Mouse (Mus musculus) cerebellum, adult 9-10 months (tissue): ENCODE data around the gene Apobec2.

Experiments
- DNase-seq: peaks from one replicate; pipeline ENCODE4 v3.0.0; 2022

Apobec2 gene

GRCm38 (mm10) chr17:48407910-48408525, 24.7 kb downstream of the Apobec2 start:
- no peak for DNase-seq

DNA sequence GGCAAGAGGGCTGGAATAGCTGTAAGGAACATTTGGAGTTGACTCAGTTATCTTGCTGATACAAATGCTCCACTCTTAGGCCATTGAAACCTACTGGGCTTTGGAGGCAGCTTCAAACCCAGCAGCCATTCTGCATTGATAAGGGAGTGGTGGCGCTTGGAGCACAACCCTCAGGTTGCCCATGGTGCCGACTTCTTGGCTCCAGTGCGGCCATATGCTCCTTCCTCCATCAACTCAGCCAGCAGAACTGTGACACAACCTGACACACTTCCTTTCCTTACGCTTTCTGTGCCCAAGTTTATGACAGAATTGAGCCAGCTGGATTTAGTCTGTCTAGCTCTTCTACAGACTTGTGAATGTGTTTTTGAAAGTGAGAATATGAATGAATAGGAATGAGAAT, 25.6 kb downstream of the Apobec2 start:
- DNase-seq = peak; percentile 44

DNA sequence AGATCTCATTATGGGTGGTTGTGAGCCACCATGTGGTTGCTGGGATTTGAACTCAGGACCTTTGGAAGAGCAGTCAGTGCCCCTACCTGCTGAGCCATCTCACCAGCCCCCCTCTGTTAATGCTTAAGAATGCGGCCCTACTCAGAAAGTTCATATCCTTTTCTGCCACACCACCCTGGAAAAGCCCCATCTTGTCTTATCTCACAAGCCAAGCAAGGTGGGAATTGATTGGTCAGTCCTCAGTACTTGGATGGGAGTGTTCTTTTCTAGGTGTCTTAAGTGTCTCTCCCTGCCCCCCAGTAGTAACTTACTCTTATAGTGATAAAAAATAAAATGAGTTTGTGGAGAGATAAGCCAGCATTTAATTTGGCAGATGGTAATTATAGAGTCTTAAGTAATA, 28.0 kb downstream of the Apobec2 start:
- no peak for DNase-seq

DNA sequence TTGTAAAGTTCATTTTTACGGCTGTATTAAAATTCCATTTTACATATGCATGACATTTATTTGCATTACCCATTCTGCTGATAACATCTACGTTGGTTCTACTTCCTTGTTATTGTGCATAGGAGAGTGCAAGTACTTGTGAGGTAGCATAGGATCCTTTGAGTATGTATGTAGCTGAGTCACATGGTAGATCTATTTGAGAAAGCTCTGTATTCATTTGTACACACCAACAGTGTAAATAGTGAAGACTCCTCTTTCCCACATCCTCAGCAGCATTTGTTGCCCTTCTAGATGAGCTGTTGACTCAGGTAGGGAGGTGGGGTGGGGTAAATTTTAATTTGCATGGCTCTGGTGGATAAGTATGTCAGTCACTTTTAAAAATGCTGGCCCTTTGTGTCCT, 28.9 kb downstream of the Apobec2 start:
- DNase-seq = no peak

DNA sequence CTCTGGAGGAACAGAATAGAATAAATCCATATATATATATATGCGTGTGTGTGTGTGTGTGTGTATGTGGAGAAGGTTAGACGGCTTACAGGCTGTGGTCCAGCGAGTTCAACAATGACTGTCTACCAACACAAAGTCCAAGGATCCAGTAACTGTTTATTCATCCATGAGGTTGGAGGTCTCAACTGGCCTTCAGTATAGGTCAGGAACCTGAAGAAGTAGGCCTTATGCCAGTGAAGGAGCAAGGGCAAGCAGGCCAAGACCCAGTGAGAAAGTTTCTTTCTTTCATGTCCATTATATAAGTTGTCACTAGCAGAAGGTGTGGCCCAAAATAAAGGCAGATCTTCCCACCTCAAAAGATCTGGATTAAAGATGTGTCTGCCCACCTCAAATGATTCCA, 30.0 kb downstream of the Apobec2 start:
- no peak for DNase-seq

DNA sequence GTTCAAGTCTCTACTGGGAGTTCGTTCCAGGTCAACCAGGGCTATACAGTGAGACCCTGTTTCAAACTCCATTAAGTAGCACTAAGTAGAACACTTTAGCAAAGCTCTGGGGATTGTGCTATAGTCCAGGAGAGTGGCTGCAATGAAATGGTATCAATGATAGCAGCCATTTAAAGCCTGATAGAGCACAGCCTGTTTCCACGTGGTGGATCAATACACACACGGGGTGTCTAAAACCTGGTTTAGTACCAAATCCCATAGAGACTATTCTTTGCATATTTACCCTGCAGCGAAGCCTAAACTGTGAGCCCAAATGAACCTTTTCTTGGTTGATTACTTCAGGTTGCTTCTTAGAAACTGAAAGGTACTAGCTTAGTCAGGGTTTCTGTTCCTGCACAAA, 31.0 kb downstream of the Apobec2 start:
- DNase-seq = no peak

- DNase-seq = no peak
Observed at GRCm38 (mm10) chr17:48392616-48393015, 40.1 kb downstream of the Apobec2 start.

GRCm38 (mm10) chr17:48391446-48391845, 41.3 kb downstream of the Apobec2 start:
- DNase-seq = no peak

GRCm38 (mm10) chr17:48389442-48389841, 43.3 kb downstream of the Apobec2 start:
- no peak for DNase-seq

- DNase-seq = no peak
Observed at GRCm38 (mm10) chr17:48388666-48389065, 44.1 kb downstream of the Apobec2 start.

- no peak for DNase-seq
Observed at GRCm38 (mm10) chr17:48385786-48386461, 46.8 kb downstream of the Apobec2 start.

GRCm38 (mm10) chr17:48379050-48379449, 53.7 kb downstream of the Apobec2 start:
- DNase-seq = no peak

DNA sequence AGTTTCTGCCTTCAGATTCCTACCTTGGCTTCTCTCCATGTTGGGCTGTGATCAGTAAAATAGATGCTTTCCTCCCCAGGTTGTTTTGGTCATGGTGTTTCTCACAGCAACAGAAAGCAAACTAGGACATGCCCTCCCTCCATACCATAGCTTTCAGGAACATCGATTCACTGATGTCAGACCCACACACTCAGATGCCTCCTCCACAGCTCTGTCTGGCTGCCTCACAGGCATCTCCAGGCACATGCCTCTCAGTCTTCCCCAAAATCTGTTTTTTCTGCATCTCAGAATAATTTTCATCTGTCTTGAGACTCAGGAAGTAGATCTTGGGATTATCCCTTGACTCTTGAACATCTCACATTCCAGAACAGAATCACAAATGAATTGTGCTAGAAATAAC, 56.6 kb downstream of the Apobec2 start:
- DNase-seq = no peak

DNA sequence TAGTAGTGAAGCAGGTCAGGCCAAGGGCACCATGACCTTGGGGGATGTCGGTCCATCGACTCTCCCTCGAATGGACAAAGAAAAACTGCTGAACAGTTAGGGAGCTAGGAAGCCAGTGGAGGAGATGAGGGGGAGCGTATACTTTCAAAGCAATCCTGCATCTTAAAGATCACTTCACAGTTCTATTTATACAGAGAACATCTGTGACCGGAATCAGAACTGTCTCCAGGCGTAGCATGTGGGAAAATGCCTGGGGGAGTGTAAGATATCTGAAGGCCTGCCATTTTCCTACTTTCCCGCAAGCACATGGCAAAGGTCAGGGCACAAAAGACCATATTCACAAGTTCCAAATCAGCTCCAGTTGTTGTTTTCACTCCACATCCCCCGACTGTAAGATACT, 59.7 kb downstream of the Apobec2 start:
- DNase-seq = no peak

DNA sequence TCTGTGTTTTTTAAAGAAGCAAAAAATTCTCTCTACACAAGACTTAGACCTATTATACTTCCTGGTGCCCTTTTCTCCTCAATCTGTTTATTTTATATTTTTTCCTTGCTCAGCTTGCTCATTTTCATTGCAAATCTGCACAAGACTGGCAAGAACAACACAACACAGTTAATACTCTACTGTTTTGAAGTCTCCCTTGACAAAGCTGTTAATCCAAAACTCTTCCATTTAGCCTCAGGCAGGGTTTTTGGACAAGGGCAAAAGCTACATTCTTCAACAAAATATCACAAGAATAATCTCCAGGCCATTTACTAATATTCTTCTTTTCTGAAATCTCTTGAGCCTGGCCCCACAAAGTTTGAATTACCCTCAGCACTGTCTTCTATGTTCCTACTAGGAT, 61.1 kb downstream of the Apobec2 start:
- no peak for DNase-seq
